Comparison of ENCODE assay signal across 8 mouse cellular contexts in genomic region chrX:11806896-11807252, GRCm38 (mm10).
DNase-seq lines count a peak whose midpoint lies in the region; ATAC-seq and TF ChIP-seq lines count a peak whose summit lies in the region.

No protein-coding gene starts in this region.

- H3K27me3 ChIP-seq in lung, postnatal 0 days (replicated peaks; ENCODE audit: insufficient read depth, low read length) = no peaks in the 10 kb centered on the region
- peaks cover 97% of the 10 kb centered on the region for H3K27me3 ChIP-seq in limb, embryonic 12.5 days
- no peaks in the 10 kb centered on the region for H3K27me3 ChIP-seq in stomach, embryonic 14.5 days (ENCODE audit: control insufficient read depth, insufficient read depth, low read length)

- H3K9ac ChIP-seq in lung, postnatal 0 days (replicated peaks; ENCODE audit: low read depth) = no peak overlapping the region
- peak overlapping the region; percentile 52 for H3K9ac ChIP-seq in limb, embryonic 12.5 days (replicated peaks)
- H3K9ac ChIP-seq in stomach, embryonic 14.5 days (replicated peaks; ENCODE audit: low read depth, low read length) = peak overlapping the region; percentile 38; the same call in 1 of the 2 replicates

- no peak for TF ChIP-seq EP300 in lung, postnatal 0 days (IDR thresholded peaks at IDR 0.05)

- no peak for TF ChIP-seq CTCF in lung, postnatal 0 days (IDR thresholded peaks at IDR 0.05)

- H3K4me3 ChIP-seq in lung, postnatal 0 days (ENCODE audit: low read depth, low read length) = peak overlapping the region; percentile 42
- H3K4me3 ChIP-seq in limb, embryonic 12.5 days (replicated peaks) = peak overlapping the region; percentile 40
- peak overlapping the region; percentile 38 for H3K4me3 ChIP-seq in stomach, embryonic 14.5 days (ENCODE audit: low read depth, low read length)

- DNase-seq in cerebellum, adult 11-12 months = peak; percentile 28
- no peak for DNase-seq in cerebellum, adult 8-10 months
- no peak for DNase-seq in lung, postnatal 0 days (ENCODE audit: low spot score)
- no peak for DNase-seq in lung, postnatal 36 days
- no peak for DNase-seq in adrenal gland, postnatal 4 days (ENCODE audit: low spot score in 2 of 2)
- no peak for DNase-seq in adrenal gland, adult 8-10 months

- H3K9me3 ChIP-seq in lung, postnatal 0 days (ENCODE audit: low read length) = no peaks in the 10 kb centered on the region
- no peaks in the 10 kb centered on the region for H3K9me3 ChIP-seq in limb, embryonic 12.5 days
- no peaks in the 10 kb centered on the region for H3K9me3 ChIP-seq in stomach, embryonic 14.5 days (ENCODE audit: control insufficient read depth, low read depth, low read length)

- no peaks in the 10 kb centered on the region for H3K36me3 ChIP-seq in lung, postnatal 0 days (ENCODE audit: insufficient read depth, low read length)
- no peaks in the 10 kb centered on the region for H3K36me3 ChIP-seq in limb, embryonic 12.5 days
- no peaks in the 10 kb centered on the region for H3K36me3 ChIP-seq in stomach, embryonic 14.5 days (ENCODE audit: control insufficient read depth, insufficient read depth, low read length)

- no peak for ATAC-seq in lung, postnatal 0 days
- 0 out of 2 replicates have a peak, but pooled peaks have one; percentile 9 for ATAC-seq in limb, embryonic 12.5 days (ENCODE audit: insufficient number of reproducible peaks, insufficient read depth, low FRiP score, low TSS enrichment, low read depth)
- no peak for ATAC-seq in stomach, embryonic 14.5 days (ENCODE audit: insufficient number of reproducible peaks, insufficient read depth, low FRiP score, low read depth)

- no peak overlapping the region for H3K27ac ChIP-seq in lung, postnatal 0 days (ENCODE audit: low read length)
- H3K27ac ChIP-seq in limb, embryonic 12.5 days = peak overlapping the region; percentile 87
- H3K27ac ChIP-seq in stomach, embryonic 14.5 days (ENCODE audit: low read length) = peak overlapping the region; percentile 48; the same call in 1 of the 2 replicates

- no peaks in the 10 kb centered on the region for H3K4me1 ChIP-seq in lung, postnatal 0 days (ENCODE audit: insufficient read depth, low read depth, low read length)
- peaks cover 37% of the 10 kb centered on the region for H3K4me1 ChIP-seq in limb, embryonic 12.5 days (replicated peaks)
- peaks cover 6% of the 10 kb centered on the region for H3K4me1 ChIP-seq in stomach, embryonic 14.5 days (ENCODE audit: control insufficient read depth, insufficient read depth, low read length)

- H3K4me2 ChIP-seq in lung, postnatal 0 days (replicated peaks; ENCODE audit: low read depth, low read length) = peak overlapping the region; percentile 78
- peak overlapping the region; percentile 61 for H3K4me2 ChIP-seq in limb, embryonic 12.5 days
- peak overlapping the region; percentile 55 for H3K4me2 ChIP-seq in stomach, embryonic 14.5 days (replicated peaks; ENCODE audit: low read depth, low read length)

- WGBS in lung, postnatal 0 days = 8% methylated on average over 20 of the region's 22 CpGs
- 5% methylated on average over 22 of the region's 22 CpGs for WGBS in limb, embryonic 12.5 days
- 16% methylated on average over 22 of the region's 22 CpGs for WGBS in stomach, embryonic 14.5 days
